Mouse (Mus musculus): ENCODE data around the gene Kmt5a.

DNA sequence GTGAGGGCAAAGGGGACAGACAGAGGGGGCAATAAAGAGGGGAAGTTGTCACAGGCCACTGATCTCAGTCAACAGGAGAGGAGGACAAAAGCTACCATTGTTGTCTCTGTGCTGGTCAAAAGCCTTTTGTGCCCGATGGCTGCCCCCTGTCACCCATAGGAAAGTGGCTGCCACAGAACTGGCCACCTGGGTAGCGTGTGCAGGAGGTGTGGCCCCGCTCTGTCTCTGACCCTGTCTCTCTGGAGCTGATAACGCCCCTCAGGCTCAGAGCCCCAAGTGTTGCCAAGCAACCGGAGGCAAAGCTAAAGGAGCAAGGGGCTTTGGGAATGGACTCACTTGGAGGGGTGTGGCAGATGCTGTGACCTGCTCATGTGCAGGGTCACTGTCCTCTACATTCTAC is 59.3 kb downstream of the Kmt5a start:
- TF ChIP-seq CTCF (conservative IDR thresholded peaks at IDR 0.05; ENCODE audit: insufficient read depth, insufficient read length, low read depth, low read length) (no peak), POLR2A (IDR thresholded peaks at IDR 0.05; ENCODE audit: low read depth, low read length) (no peak)

Data from kidney, adult 2 months (tissue).